Mouse (Mus musculus) spleen, adult 12 weeks (tissue): ENCODE data around the gene Popdc2.

Experiments used
- DNase-seq: peaks from one replicate; pipeline ENCODE4 v3.0.0; 2022; ENCODE audit warnings: low spot score

Gene Popdc2

DNA sequence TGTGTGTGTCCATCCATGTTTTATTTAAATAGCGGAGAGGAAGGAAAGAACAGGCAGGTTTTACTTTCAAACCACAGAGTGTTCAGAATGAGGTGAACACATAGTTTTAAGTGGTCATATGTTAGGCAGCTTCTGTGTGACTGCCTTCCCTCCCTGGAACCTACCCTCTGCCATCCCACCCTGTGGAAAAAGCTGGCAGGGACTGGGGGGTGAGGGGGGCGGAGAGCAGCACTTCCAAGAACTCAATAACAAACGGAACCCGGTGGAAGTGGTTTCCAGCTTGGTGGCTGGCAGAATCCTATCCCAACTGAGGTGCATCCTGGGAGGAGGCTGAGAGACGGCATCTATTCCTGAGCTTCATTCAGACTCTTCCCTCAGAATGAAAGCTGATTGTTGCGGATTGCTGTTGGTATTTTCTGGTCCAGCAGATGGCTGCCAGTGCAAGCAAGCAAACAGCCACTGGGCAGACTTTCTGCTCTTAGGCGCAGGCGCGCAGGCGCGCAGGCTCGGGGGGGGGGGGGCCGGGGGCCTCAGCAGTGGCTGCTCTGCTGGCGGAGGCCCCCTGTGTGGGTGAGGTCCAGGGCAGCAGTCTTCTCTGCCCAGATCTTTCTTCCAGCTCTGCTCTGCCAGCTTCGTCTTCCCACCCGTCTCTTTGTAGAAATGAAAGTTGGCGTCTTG is 14.3 kb downstream of the Popdc2 start:
- DNase-seq = no peak

DNA sequence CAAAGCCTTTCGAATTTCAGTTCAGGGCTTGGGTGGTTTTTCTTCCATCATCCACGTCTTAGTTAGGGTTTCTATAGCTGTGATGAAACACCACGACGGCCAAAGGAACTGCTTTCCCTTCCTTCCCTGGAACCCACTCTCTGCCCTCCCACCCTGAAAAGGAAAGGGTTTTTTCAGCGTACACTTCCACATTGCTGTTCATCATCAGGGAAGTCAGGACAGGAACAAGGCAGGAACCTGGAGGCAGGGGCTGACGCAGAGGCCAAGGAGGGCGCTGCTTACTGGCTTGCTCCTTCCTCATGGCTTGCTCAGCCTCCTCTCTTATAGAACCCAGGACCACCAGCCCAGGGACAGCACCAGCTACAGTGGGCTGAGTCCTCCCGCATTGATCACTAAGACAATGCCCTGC is 14.8 kb downstream of the Popdc2 start:
- DNase-seq = no peak

DNA sequence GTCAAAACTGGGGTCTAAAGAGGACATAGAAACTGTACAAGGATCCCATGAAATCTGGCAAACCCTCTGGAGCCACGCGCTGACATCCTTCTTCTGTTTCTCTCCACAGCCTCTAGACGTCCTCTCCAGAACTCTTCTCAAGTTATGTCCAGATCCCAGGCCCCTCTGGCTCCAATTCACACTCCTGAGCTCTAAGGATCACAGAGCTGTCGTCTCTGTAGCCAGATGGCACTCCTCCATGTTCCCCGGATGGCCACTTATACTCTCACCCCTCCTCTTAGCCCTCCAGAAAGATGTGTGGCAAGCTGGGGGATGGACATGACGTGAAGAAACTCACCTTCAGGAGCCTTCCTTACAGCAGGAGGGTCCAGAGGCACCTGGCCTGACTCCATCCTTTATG is 15.5 kb downstream of the Popdc2 start:
- no peak for DNase-seq

DNA sequence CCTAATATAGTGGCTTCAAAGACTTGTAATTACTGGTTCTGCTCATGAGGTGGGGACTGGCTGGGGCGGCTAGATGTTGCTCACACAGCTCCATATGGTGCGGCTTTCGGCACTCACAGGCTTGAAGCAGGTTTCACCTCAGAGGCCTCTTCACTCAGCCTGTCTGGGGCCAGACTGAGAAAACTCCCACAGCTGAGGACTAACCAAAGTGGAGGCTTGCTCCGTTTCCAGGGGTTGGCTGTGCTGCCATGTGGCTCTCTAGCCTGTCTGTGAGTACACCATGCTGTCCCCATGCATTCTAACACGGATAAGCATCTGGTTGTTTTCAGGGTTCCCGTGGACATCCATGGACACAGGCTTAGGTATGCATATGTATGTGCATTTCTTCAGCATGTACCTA is 16.6 kb downstream of the Popdc2 start:
- DNase-seq = no peak

DNA sequence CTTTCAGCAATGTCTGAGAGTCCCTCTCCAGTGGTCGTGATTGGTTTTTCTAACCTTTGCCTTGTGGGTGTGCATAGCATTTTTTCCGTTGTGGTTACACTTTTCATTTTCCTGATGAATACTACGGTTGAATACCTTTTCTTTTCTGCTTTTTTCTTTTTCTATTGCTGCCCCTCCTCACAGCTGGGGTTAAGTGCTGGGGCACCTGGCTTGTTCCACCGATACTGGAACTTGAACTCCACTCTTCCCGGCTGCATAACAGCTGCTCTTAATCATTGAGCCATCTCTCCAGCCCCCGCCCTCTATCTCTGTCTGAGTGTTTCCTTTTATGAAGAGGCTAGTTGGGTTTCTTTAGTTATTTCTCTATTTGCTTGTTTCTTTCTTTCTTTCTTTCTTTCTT is 17.1 kb downstream of the Popdc2 start:
- DNase-seq = no peak

DNA sequence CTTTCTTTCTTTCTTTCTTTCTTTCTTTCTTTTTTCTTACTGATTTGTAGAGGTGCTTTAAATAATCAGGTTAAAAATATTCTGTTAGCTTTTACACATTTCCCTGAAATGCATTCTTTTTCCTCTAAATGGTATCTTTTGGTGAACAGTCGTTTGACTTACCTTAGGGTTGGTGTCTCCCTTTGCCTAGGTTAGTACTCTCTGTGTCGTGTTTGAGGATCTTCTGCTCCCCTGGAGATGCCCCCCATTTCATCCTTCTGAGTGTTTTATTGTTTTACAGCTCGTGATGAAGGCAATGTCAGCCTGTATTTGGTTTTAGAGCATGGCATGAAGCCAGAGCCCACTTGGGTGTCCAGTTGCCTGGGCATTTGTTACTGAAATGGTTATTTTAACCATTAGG is 17.5 kb downstream of the Popdc2 start:
- no peak for DNase-seq

DNA sequence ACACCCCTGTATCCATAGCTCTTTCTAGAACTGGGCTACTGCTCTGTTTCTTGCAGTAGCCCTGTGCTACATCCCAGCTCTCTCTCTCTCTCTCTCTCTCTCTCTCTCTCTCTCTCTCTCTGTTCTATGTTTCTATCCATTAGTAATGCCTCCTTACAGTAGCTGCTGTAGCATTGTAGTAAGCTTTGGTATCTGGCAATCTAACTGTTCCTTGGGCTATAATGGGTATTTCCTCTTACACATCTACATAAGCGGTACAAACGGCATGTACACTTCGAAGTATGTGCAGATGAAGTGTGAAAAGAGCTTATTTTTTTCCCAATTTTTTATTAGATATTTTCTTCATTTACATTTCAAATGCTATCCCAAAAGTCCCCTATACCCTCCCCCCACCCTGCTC is 17.9 kb downstream of the Popdc2 start:
- DNase-seq = no peak

DNA sequence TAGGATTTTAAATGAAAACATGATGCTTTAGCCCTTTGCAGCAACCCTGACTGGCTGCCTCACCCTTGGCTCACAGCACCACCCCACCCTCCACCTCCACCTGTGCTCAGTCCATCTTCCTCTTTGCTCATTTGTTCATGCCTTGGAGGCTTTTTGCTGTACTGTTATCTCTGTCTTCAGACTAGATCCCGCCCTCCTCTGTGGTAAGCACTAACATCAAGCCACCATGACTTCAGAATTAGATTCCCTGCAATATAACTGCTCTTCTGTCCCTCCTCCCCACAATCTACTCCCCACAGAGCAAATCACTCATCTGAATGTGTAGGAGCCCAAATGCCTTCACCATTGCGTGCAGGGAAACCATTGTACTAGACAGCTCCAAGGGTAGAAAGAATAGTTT is 21.7 kb downstream of the Popdc2 start:
- no peak for DNase-seq

DNA sequence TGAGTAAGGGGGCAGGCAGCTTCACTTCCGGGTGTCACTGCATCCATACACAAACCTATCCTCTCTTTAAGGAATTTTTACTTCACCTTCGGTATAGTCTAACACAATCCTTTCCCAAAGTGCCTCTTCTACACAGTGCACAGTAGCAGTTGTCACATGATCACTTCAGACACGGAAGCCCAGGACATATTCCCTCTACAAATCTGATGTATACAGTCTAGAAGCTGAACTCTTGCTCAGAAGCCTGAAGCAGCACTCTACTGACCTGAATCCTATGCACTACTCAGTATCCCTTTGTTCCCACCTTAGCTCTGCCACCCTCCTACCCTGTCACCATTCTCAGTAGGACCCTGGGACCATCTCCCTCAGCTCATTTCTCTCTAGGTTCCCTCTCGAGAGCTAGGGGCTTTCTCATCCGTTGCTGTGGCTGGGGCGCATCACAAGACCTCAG is 23.2 kb downstream of the Popdc2 start:
- no peak for DNase-seq

DNA sequence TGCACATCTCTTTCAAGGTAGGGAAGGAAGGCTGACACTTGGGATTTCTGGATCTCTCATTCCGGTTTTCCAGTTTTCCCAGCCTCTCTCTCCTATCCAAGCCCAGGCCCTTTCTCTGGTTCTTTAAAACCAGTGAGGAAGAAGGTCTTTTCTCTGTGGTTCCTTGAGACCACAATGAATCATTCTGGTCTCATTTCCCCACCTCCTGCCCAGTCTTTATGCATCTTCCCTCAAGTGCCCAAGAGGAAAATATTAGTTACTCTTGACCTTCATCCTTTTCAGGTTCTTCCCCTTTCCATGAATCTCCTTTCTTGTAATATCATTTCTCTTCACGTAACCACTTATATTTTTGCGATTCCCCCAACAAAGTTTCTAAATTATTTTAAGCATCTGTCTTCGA is 23.7 kb downstream of the Popdc2 start:
- DNase-seq = no peak

DNA sequence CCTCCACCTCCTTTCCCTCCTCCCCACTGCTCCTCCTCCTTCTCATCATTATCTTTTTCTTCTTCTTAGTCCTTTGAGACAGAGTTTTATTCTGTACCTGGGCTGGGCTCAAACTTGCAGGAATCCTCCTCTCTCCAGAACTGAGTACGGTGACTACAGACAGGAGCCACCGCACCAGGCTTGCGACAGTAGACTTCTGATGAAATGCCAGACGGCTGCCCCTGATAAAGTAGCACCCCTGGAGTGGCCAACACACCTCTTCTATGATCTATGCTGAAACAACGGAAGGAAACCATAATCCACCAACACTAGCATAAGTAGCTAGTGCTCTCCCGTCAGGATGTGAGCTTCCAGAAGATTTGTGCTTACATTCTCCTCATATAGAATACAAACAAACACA is 25.4 kb downstream of the Popdc2 start:
- no peak for DNase-seq

DNA sequence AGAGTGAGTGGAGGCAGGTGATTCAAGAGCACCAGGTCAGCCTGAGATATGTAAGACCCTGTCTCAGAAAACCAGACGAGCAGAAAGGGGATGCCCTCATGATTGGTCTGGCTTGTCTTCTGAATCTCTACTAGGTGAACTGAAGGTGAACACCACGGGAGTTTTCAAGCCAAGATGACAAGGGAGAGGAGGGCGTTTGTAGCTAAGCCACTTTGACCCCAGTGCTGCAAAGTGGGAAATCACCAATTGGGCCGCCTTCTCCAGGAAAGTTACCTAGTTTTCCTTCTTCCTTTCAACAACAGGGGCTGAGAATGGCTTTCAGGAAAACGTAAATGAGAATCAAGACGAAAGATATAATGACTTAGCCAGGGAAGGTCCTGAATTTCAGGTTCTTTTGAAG is 26.7 kb downstream of the Popdc2 start:
- DNase-seq = no peak

DNA sequence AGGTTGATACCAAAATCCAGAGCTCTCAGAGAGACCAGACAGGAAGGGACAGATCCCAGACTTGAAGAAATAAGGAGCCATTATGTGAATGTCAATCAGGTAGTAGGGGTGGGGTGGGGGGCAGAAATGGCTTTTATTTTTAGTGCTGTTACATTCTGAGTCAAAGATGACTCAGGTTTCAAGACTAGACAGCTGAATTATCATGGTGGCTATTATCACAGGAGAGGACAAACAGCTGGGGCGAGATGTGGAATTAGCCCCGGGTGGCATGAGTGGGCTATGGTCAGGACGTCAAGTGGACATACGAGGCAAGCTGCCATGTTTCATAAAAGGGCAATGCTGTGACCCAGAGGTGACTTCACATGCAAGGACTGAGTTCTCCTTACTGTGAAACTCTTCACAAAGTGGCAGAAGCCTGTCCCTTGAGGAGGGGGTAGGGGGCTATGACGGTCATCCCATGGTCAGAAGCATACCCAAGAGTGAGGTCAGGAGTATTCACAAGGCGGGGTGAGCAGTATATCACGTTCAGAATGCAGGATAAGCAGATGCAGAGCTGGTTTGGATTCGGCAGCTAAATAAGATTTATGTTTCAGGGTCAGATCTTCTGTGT is 27.4 kb downstream of the Popdc2 start:
- DNase-seq = no peak

DNA sequence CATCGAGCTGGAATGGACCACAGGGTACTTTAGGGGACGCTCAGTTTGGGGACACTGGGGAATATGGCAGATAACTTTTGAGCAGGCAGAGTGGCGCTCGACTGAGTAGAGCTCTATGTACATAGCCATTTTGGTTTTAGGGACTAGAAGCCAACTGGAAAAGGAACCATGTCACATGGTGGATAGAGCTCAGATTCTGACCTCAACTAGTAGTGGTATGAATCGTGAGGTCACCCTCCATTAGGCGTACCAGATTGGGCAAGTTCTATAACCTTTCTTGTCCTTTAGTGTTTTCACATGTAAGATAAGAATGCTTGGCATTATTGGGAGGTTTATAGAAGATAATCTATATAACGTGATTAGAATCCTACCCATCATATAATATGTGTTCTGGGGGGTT is 28.3 kb downstream of the Popdc2 start:
- DNase-seq = no peak

DNA sequence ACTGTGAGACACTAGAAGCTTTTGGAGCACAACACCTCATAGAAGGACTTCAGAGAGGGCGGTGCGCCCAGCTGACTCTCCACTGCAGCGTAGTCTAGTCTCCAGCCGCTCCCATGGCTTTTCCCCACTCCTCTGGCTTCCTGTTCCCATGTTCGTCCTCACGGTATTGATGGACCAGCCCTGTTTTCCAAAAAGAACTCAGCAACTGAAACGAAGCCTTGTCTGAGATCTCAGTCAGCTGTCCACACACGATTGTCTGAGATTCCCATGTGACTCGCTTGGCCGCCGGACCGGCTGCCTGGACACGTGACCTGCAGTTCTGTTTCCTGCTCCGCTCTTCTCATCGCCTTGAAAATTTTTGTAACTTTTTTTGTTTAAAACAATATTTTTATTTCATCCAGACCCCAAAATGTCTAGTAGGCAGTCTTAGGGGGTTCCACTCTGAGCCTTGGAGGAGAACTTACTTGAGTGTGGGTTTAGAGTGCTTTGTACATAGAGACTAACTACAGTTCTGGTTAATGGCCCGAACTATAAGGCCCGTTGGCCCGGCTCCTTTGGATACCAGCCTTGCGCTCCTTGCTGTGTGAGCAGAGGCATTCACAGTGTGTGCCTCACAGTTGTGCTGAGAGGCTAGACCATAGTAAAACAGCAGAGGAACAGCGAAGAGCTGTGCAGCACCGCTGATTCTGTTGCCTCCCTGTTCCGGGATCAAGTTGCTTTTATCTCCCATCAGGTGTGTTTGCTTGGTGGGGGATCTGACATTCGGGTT is 30.3 kb downstream of the Popdc2 start:
- no peak for DNase-seq

DNA sequence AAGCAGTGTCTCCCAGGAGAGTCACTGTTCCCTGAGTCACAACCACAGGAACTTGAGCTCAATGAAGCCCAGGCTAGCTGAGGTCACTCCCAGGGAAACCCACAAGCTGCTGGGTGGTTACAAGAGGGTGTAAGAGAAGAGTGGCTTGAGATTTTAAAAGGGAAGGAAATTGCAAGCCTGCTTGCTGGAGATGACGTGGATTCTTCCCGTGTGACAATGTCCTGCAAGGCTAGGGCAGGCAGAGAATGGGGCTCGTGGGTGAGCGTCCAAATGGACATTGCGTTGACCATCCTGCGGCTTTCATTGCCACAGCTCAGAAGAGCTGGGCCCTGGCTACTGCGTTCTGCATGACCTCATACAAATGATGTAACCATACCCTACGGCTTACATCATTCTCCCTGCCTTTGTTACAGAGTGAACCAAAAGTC is 32.2 kb downstream of the Popdc2 start:
- DNase-seq = no peak

DNA sequence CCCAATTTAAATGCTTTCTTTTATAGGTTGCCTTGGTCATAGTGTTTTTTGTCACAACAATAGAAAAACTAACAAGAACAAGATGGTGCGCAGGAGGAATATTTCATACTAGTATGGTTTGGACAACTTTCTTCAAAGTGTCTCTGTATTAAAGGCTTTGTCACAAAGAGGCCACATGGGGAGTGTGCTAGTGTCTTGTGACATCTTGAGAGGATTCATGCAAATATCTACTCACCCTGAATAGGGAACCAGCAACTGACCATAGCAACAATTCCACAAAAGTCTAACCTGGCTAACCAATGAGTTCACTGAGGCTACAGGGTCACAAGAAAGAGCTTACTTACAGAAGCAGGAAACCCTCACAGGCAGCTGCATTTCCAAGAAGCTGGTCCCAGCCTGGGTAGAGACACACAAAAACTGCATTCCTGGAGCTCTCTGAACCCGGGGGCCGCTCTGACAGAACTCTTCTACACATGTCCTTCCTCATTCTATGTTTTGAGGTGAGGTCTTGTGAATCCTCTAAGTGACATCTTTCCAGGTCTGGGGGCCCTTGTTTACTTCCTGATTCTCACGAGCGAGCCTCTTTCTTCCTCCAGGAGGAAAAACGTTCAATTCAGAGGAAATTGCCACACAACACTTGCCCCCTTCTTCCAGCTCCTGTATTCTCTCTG is 33.2 kb downstream of the Popdc2 start:
- DNase-seq = no peak

DNA sequence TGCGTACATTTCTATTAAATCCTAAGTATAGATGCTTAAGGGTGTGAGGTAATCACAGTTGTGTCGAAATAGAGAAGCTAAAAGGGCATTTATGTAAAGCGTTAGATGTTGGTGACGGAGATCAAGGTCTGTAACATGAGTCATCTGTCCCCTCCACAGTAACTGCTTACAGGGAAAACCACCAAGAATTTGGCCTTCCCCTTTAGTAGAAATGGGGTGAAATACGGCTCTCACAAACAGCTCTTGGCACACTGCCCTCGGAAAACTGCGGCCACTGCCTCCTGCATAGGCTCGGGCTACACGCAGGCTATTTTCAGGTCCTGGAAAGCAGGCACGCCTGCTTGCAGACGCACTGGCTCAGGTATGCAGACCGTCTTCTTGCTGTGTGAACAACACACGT is 34.1 kb downstream of the Popdc2 start:
- no peak for DNase-seq

DNA sequence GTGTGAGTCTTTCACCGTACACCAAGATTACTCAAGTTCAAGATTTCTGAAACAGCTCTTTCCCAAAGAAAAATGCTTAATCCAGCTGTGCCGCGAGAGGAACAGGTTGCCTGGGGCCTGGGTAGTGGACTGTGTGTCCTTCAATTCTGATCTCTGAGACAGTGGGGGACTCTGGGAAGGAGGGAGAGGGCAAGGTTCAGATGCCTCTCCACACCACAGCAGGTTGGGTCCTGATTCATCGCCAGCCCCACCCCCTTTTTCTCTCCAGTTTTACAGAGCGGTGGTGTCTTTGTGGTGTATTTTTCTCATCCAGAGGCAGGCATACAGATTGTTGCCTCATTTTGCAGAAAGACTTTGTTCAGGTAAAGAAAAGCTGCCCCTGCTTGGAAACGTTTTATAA is 36.3 kb downstream of the Popdc2 start:
- DNase-seq = no peak

DNA sequence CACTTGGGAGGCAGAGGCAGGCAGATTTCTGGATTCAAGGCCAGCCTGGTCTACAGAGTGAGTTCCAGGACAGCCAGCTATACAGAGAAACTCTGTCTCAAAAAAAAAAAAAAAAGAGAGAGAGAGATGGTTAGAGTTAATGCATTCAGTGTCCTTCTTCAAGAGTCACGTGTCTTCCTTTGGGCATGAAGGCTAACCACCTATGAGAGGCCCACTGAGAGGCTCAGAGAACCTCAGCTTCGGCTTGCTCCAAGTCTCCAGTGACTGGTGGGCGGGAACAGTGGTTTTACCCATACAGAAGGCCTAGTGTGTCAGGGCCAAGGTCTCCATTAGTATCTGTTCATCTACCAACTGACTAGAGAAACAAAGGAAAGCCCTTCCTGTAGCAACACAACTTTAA is 37.1 kb downstream of the Popdc2 start:
- DNase-seq = no peak

DNA sequence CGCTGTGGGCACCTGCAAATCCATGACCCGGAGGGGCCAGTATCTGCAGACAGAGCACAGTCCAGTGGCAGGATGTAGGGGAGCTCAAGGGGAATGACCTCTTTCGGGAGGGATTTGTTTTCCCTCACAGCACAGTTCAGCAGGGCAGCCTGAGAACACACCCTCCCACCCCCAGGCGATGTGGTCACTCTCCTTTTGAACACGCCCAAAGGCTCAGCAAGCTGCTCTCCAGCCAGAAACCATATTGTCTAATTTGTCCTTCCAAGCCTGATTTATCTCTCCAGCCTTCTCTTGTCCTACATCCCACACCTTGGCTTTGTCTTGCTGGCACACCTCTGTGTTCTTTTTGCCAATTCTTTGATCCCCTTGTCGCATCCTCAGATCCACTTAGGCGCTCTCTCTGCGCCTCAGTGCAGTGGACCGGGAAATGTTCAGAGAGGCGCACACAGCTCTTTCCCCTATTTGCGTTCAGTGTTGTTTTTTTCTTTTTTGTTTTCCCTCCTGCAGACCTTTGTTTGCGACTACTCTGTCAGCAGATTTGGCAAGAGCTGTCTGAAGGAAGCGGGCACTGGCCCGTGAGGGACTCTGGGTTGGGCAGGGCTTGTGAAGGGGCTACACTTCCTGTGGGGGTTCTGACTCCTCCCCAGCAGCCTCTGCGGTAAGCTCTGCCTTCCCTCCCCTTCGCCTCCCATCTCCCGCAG is 37.7 kb downstream of the Popdc2 start:
- DNase-seq = no peak

DNA sequence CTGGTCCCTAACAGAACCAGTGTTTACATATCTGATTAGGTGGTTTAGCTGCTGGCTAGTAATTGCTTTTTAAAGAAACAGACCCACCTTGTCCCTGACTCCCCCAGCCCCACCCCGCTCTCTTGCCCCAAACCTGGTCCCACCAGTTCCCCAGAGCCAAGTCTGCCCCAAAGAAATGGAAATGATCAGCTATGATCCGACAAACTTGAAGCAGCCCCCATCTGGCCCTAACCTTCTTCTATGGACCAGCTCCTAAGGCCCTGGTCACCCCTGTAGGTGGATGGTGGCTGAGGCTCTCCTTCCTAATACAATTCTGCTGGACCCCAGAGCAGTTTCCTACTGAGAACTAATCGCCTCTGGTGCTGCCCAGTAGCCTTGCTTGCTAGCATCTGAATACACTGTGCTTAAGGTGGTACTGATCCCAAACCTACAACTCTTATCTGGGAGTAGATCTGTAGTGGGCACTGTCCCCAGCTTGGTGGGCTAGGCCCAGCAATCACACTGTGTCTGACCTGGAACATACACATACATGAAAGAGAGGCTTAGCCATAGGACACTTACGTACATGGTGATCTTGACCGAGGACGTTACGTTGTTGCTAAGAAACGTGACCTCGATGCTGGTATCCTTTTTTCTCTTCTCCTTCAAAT is 38.4 kb downstream of the Popdc2 start:
- DNase-seq = no peak
